Mouse (Mus musculus) ES-E14 (cell line): Measurements from ENCODE around the gene Mbd6. TPM values are rescaled to one million over a fixed set of nuclear protein-coding genes. Genes with fewer than 3 reads are reported as not detected.

Experiments used
- DNase-seq: peaks from one replicate; pipeline ENCODE4 v3.0.0-alpha.2; 2013; ENCODE audit warnings: low read depth, low spot score
- H3K27ac ChIP-seq: 2 replicates; pipeline ENCODE4 v1.5.1; 2012; ENCODE audit warnings: low read depth, mild to moderate bottlenecking, low read length, moderate library complexity, mixed read lengths; ENCODE audit not compliant: poor library complexity, insufficient read depth, severe bottlenecking
- H3K36me3 ChIP-seq: 2 replicates; pipeline ENCODE4 v1.6.1; 2012; ENCODE audit warnings: mild to moderate bottlenecking, low read length, moderate library complexity, mixed read lengths; ENCODE audit not compliant: control insufficient read depth, poor library complexity, insufficient read depth, severe bottlenecking
- H3K4me1 ChIP-seq, 2 experiments: fragments of 150-350 bp in 1 of 2; sonication (generic) in 1 of 2; 2 replicates each; pipeline ENCODE4 v1.6.1; 2012; ENCODE audit warnings: low read length in 2 of 2, mild to moderate bottlenecking in 1 of 2, mixed read lengths in 1 of 2; ENCODE audit not compliant: control insufficient read depth in 2 of 2, insufficient read depth in 2 of 2, poor library complexity in 1 of 2
- H3K4me3 ChIP-seq, 2 experiments: fragments of 150-350 bp in 1 of 2; sonication (generic) in 1 of 2; 2 replicates each; pipeline ENCODE4 v1.5.1; 2012; ENCODE audit warnings: low read length in 2 of 2, low read depth in 1 of 2, mild to moderate bottlenecking in 1 of 2, mixed read lengths in 1 of 2; ENCODE audit not compliant: insufficient read depth in 1 of 2, poor library complexity in 1 of 2, severe bottlenecking in 1 of 2
- H3K9ac ChIP-seq: 2 replicates; pipeline ENCODE4 v1.6.1; 2012; ENCODE audit warnings: low read depth, mild to moderate bottlenecking, low read length, mixed read lengths; ENCODE audit not compliant: poor library complexity, insufficient read depth, severe bottlenecking
- H3K9me3 ChIP-seq: fragments of 150-350 bp; sonication (generic); 2 replicates; pipeline ENCODE4 v1.6.1; 2012; ENCODE audit warnings: low read depth, mild to moderate bottlenecking, low read length; ENCODE audit not compliant: control insufficient read depth, insufficient read depth
- CHD2 ChIP-seq: IDR thresholded peaks from 2 replicates; pipeline ENCODE4 v1.6.1; 2014; ENCODE audit warnings: mild to moderate bottlenecking, low read depth, low read length, inconsistent platforms
- HCFC1 ChIP-seq: IDR thresholded peaks from 2 replicates; pipeline ENCODE4 v1.6.1; 2012; ENCODE audit warnings: low read length, inconsistent platforms, borderline replicate concordance; ENCODE audit not compliant: insufficient read depth
- MAFK ChIP-seq: IDR thresholded peaks from 2 replicates; pipeline ENCODE4 v1.6.1; 2014; ENCODE audit warnings: mild to moderate bottlenecking, low read depth, low read length, inconsistent platforms; ENCODE audit not compliant: insufficient read depth
- ZC3H11A ChIP-seq: IDR thresholded peaks from 2 replicates; pipeline ENCODE4 v1.6.1; 2012; ENCODE audit warnings: low read depth, mild to moderate bottlenecking, inconsistent platforms, low read length, borderline replicate concordance
- ZNF384 ChIP-seq: IDR thresholded peaks from 2 replicates; pipeline ENCODE4 v1.6.1; 2012; ENCODE audit warnings: low read depth, low read length, inconsistent platforms
- in situ Hi-C, 2 experiments: fragments of 600-800 bp; cut with MboI; formaldehyde crosslinking; loops; one replicate each; pipeline ENCODE4 v1.15.1; 2025; ENCODE audit warnings: low sequenced_read_pairs in 2 of 2, inconsistent platforms in 1 of 2; ENCODE audit not compliant: unreplicated experiment in 2 of 2
- total RNA-seq: library from RNA; depleted of rRNA; stranded (reverse); fragments of 300-350 nt; gene quantifications from 2 replicates; pipeline ENCODE4 v1.2.3, GENCODE M21; 2012

The Mbd6 gene
- total RNA-seq, 1 experiment: 15.8 TPM

GRCm38 (mm10) chr10:127303136-127303535 is 14.3 kb upstream of the Mbd6 start:
- in situ Hi-C loops: no loop called here
- no peak for DNase-seq

GRCm38 (mm10) chr10:127300361-127300760 is 11.5 kb upstream of the Mbd6 start:
- peaks cover 69% of the 10 kb centered on the region for H3K36me3 ChIP-seq
- DNase-seq: no peak
- H3K9ac ChIP-seq: no peak overlapping the region

More at GRCm38 (mm10) chr10:127303136-127303535, 14.3 kb upstream of the Mbd6 start:
- Histone ChIP-seq H3K36me3 (peaks cover 66% of the 10 kb centered on the region), H3K27ac (no peak overlapping the region), H3K4me1 (no peaks in the 10 kb centered on the region; a peak in 1 of 4 replicates), H3K9me3 (no peaks in the 10 kb centered on the region), H3K9ac (no peak overlapping the region), H3K4me3 (no peak overlapping the region)
- TF ChIP-seq ZC3H11A: no peak
- no peak for TF ChIP-seq ZNF384
- no peak for TF ChIP-seq CHD2
- no peak for TF ChIP-seq HCFC1
- no peak for TF ChIP-seq MAFK

GRCm38 (mm10) chr10:127297015-127297871 is 8.4 kb upstream of the Mbd6 start:
- no peak overlapping the region for H3K4me3 ChIP-seq
- DNase-seq: no peak
- no peak overlapping the region for H3K9ac ChIP-seq
- in situ Hi-C loops: no loop called here
- no peaks in the 10 kb centered on the region for H3K9me3 ChIP-seq
- H3K27ac ChIP-seq: no peak overlapping the region
- H3K4me1 ChIP-seq: peaks cover 0 to 2% of the 10 kb centered on the region in 2 experiments; a peak in 1 of 4 replicates
- TF ChIP-seq HCFC1 (no peak), ZNF384 (no peak), CHD2 (no peak)
- peaks cover 55% of the 10 kb centered on the region for H3K36me3 ChIP-seq

More at GRCm38 (mm10) chr10:127300361-127300760, 11.5 kb upstream of the Mbd6 start:
- in situ Hi-C loops: no loop called here
- H3K4me3 ChIP-seq: no peak overlapping the region
- H3K9me3 ChIP-seq: no peaks in the 10 kb centered on the region
- no peak for TF ChIP-seq CHD2
- TF ChIP-seq ZC3H11A: no peak
- TF ChIP-seq MAFK: no peak
- TF ChIP-seq HCFC1: no peak
- no peak for TF ChIP-seq ZNF384
- no peak overlapping the region for H3K27ac ChIP-seq
- H3K4me1 ChIP-seq: peaks cover 0 to 2% of the 10 kb centered on the region in 2 experiments; a peak in 1 of 4 replicates

- peaks cover 0 to 5% of the 10 kb centered on the region in 2 experiments; a peak in 1 of 4 replicates for H3K4me1 ChIP-seq
- DNase-seq: no peak
- H3K36me3 ChIP-seq: peaks cover 53% of the 10 kb centered on the region
- no peaks in the 10 kb centered on the region for H3K9me3 ChIP-seq
- no peak for TF ChIP-seq HCFC1
- no peak for TF ChIP-seq ZC3H11A
- TF ChIP-seq MAFK: no peak
- no peak for TF ChIP-seq ZNF384
- no peak for TF ChIP-seq CHD2
- no peak overlapping the region for H3K9ac ChIP-seq
- in situ Hi-C loops: no loop called here
- no peak overlapping the region for H3K27ac ChIP-seq
- H3K4me3 ChIP-seq: no peak overlapping the region
Observed at GRCm38 (mm10) chr10:127295986-127296794, 7.4 kb upstream of the Mbd6 start.
